Mouse (Mus musculus) gastrocnemius, postnatal 10 days (tissue): Measurements from ENCODE around the gene Wdr48. TPM values are rescaled to one million over a fixed set of nuclear protein-coding genes. Genes with fewer than 3 reads are reported as not detected.

Experiments used
- DNase-seq: peaks from one replicate; pipeline ENCODE4 v3.0.0; 2021; ENCODE audit warnings: mixed read lengths
- total RNA-seq, 2 experiments: library from RNA; stranded (reverse); gene quantifications; 2 replicates each; pipeline ENCODE4 v1.2.3; 2021

The Wdr48 gene
- total RNA-seq, 2 experiments from 2014 or later, result 14.1 to 19.6 TPM

DNA sequence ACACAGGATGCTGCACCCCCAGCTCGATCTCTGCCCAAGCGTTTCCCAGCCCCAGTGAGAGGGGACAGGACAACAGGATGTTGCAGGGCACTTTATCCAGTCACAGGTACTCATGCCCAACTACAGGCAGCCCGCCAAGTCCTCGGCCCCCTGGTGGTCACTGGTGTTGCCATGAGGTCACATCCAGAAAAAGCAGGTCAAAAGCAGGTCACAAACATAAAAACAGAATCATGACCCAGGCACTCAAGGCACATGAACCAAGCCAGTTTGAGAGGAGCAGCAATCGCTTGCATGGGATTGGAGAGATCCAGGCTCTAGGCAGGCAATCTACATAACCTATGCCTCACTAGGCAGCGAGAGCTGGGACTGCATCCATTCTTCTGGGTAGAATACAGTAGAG lies 75.5 kb downstream of the Wdr48 start:
- peak; percentile 73 for DNase-seq

DNA sequence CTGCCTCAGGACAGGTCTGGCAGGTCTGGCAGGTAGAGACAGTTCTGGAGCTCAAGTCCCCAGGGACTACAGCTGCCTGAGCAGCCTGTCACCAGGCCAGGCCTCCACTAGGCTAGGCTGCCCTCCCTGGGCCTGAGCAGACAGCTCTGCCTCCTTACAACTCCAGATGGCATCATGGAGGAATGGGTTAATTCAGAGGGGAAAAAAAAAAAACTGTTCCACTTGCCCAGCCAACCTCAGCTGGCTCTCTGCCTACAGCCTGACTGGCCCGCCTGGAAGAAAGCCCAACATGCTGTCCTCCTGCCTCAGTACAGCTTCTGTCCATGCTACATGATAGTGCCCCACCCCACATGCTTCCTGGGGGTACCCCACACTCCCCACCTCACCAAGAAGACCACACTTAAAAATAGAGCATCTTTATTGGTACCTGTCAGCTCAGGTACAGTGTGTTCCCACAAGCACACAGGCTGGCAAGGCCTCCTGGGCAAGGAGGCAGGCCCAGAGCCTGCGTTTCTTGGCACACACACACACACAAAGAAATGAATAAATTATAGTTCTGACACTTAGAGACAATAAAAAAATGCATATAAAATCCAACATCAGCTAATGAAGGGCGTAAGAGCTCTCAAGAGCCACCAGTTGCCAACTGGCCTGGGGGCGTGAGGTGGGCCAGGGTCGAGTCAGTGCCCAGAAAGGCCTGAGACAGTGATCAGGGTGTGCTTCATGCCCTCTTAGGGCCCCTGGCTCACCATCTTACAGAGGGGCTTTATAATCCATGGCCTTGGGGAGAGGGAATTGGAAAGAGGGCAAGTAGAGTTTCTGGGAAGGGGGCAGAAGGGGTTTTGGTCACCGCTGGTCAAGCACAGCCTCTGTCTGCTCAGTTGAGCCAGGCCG lies 76.3 kb downstream of the Wdr48 start:
- DNase-seq, result no peak

DNA sequence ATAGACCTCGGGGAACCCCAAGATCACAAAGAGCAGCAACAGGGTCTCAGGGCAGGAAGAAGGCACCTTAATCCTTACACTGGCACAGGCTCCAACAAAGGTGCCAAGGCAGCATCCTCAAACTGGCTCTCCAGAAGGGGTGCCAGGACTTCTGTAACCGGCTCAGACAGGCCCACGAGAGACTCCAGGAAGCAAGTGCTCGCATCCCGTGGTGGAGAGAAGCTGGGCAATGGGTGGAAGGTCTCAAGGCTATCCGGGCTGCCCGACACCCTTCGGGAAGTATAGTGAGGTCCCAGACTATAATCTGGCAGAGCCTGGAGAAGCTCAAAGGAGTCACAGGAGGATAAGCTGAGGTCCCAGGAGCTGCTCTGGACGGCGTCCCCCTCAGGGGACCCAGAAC lies 77.5 kb downstream of the Wdr48 start:
- DNase-seq, result no peak

DNA sequence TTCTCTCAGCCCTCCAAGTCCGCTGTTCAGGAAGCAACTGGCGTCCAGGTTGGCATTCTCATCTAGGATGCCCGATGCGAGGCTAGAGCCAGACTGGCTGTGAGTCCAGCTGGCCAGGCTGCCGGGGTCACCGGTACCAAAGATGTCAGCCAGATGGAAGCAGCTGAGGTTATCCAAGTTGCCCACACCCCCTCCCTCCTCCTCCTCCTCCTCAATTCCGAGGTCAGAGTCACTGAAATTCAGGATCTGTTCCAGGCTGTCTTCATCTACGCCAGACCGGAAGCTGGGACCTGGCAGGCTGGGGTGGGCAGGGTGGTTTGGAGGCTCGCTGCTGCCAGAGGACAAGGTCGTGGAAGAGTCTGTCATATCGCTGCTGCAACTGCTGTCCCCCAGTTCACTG lies 77.9 kb downstream of the Wdr48 start:
- no peak for DNase-seq

DNA sequence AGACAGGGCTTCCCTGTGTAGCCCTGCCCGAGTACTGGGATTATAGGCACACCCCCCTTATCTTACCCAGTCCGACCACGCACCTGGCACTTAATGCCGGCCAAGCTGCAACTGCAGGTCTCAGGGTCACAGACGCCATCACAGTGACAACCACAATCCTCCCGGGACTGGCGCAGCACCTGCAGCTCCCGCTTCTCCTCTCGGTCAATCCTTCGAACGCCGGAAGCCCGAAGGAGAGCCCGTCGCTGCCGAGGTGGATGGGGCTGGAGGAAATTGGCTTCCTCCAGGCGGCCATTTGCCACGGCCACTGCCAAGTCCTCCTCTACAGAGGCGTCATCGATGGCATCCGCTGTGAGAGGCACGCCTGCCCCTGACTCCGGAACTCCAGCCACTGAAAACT lies 78.6 kb downstream of the Wdr48 start:
- DNase-seq, result no peak

DNA sequence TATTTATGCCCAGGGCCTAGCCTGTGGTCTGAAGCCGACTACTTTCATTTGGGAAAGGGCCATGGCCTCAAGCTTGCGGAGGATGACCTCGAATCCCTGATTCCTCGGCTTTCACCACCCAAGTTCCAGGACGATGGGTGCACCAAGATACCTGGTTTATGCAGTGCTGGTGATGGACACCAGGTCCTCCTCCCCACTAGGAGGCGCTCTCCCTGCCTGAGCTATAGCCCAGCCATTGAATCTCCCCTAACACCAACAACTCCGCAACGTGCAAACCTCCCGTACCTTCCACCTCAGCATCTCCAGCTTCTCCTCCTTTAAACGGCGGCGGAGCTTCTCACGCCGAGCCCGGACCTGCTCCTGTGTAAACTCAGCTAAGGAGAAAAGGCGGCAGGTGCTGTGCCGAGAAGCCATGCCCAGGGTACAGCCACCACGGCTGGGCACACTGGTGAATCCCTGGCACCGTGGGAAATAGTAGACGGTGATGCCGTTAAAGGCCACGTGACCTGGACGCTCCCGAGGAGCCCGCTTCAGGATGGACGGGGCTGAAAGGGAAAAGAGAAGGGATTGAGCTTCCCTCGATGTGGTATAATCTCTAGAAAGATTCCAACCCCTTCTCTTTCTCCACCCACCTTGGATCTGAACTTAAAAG lies 79.3 kb downstream of the Wdr48 start:
- no peak for DNase-seq

DNA sequence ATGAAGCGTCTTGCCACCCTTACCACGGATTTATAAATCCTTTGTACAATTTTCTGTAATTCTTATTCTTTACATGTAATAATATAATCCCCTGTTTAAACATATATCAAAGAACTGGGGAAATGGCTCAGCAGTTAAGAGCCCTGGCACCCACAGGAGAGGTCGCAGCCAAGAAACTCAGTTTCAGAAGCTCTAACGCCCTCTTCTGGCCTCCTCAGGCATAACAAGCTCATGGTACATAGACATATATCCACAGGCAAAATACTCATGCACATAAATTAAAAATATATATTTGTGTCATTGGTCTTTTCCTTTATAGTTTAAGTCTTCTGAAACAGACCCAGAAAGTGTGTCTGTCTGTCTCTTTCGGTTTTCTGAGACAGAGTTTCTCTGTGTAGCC lies 79.9 kb downstream of the Wdr48 start:
- no peak for DNase-seq

DNA sequence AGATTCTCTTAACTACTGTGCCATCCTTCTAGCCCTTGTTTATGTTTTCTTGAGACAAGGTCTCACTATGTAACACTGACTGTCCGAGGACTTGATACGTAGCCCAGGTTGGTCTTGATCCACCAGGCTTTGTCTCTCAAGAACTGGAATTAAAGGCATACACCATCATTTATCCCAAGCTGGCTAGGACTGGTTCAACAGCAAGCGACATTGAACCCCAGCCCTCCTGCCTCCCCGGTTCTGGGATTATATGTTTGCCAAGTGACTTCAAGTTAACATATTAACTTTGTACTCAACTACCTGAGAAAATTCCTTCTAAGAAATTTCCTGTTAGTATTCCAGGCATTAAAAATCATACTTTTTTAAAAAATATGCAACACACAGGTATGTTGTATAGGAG lies 80.6 kb downstream of the Wdr48 start:
- DNase-seq, result no peak

Other genes with a start within 250 kb of the Wdr48 start
- gene Scn10a, start 175.6 kb upstream of the Wdr48 start, total RNA-seq, result not detected
- gene Scn11a, start 69.4 kb upstream of the Wdr48 start, total RNA-seq, result under 1 TPM in 1 of 2 experiments, not detected in 1; 0.05 TPM
- gene Gorasp1, start 42.7 kb downstream of the Wdr48 start, total RNA-seq, result 10 to 100 TPM; 16.2 to 17.6 TPM
- gene Ttc21a, start 42.7 kb downstream of the Wdr48 start, total RNA-seq, result under 1 TPM in 1 of 2 experiments, not detected in 1; 0.11 TPM
- 1 to 10 TPM; 2.6 to 3.4 TPM for gene Csrnp1, start 89.8 kb downstream of the Wdr48 start, total RNA-seq
- gene Xirp1, start 128.7 kb downstream of the Wdr48 start, total RNA-seq, result 10 to 100 TPM; 58.2 to 84.6 TPM
- 1 to 10 TPM; 2.0 to 3.2 TPM for gene Cx3cr1, start 175.0 kb downstream of the Wdr48 start, total RNA-seq
- gene Ccr8, start 197.2 kb downstream of the Wdr48 start, total RNA-seq, result under 1 TPM in 1 of 2 experiments, not detected in 1; 0.23 TPM
- gene Slc25a38, start 215.5 kb downstream of the Wdr48 start, total RNA-seq, result 1 to 10 TPM; 8.9 to 9.8 TPM
- 100 to 1,000 TPM; 710 to 760 TPM for gene Rpsa, start 232.8 kb downstream of the Wdr48 start, total RNA-seq